Mouse (Mus musculus) C2C12 (cell line): ENCODE data around the gene Lpo.

Experiments
- CTCF ChIP-seq: IDR thresholded peaks from one replicate; pipeline ENCODE4 v1.5.1; 2011; ENCODE audit not compliant: control insufficient read depth, insufficient read depth, insufficient read length
- MAX ChIP-seq: IDR thresholded peaks from one replicate; pipeline ENCODE4 v1.6.1; 2011; ENCODE audit warnings: mild to moderate bottlenecking, control low read depth
- USF1 ChIP-seq: IDR thresholded peaks from one replicate; pipeline ENCODE4 v1.6.1; 2011; ENCODE audit warnings: low read depth, mild to moderate bottlenecking, control low read depth, moderate library complexity

DNA sequence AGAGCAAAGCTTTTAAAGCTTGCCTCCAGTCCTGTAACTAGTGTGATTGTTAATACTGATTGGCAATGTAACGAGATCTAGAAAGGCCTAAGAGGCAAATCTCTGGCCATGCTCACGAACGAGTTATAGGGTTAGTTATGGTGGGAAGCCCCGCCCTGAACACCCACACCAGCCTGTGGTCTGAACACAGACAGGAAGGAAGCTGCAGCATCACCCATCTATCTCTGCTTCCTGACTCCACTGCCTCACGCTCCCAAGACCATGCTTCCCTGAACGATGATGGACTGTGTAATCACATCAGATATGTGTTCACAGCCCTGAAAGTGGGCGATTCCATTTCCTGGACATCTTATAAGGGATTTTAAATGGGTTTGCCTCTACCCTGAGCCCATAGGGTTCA, 19.9 kb downstream of the Lpo start:
- no peak for TF ChIP-seq CTCF
- TF ChIP-seq MAX = no peak
- TF ChIP-seq USF1 = no peak
